Mouse (Mus musculus): ENCODE results near the gene Armc2. TPM values are rescaled to one million over a fixed set of nuclear protein-coding genes. Genes with fewer than 3 reads are reported as not detected.
A peak's percentile ranks its signal among the peaks of the same experiment; 100 is the strongest.
"Not testable (repeated sequence)": the region's sequence is repeated elsewhere in the genome, so short reads cannot be mapped to it uniquely, and the experiment has no call there.

Armc2 gene
- polyA plus RNA-seq, 1 experiment from 2014 or later, result 1.1 TPM

DNA sequence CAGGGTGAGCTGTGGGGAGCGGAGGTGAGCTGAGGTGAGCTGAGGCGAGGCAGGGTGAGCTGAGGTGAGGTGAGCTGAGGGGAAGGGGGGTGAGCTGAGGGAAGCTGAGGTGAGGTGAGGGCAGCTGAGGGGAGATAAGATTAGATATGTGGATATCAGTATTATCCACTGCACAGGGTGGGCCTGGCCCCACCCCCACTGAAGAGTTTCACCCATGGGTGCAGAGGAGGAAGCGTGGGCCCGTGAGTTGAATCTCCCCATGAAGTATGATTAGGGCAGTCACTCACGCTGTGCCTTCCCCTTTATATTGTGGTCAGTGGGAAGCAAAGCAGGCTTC, 64.7 kb downstream of the Armc2 start:
- no peak overlapping the region for H3K27ac ChIP-seq (ENCODE audit: low read length)
- H3K36me3 ChIP-seq (ENCODE audit: insufficient read depth, low read length), result no peaks in the 10 kb centered on the region
- ATAC-seq (no peak), DNase-seq (ENCODE audit: low spot score) (no peak)
- no peaks in the 10 kb centered on the region for H3K4me1 ChIP-seq (ENCODE audit: insufficient read depth, low read depth, low read length)
- H3K9ac ChIP-seq (replicated peaks; ENCODE audit: low read depth), result no peak overlapping the region
- H3K4me3 ChIP-seq (ENCODE audit: low read depth, low read length), result no peak overlapping the region
- no peak overlapping the region for H3K4me2 ChIP-seq (replicated peaks; ENCODE audit: low read depth, low read length)
- TF ChIP-seq EP300 (IDR thresholded peaks at IDR 0.05), result no peak
- no peak for TF ChIP-seq CTCF (IDR thresholded peaks at IDR 0.05)
- no peaks in the 10 kb centered on the region for H3K27me3 ChIP-seq (replicated peaks; ENCODE audit: insufficient read depth, low read length)
- H3K9me3 ChIP-seq (ENCODE audit: low read length), result no peaks in the 10 kb centered on the region
- 93% methylated on average over 5 of the region's 5 CpGs for WGBS

DNA sequence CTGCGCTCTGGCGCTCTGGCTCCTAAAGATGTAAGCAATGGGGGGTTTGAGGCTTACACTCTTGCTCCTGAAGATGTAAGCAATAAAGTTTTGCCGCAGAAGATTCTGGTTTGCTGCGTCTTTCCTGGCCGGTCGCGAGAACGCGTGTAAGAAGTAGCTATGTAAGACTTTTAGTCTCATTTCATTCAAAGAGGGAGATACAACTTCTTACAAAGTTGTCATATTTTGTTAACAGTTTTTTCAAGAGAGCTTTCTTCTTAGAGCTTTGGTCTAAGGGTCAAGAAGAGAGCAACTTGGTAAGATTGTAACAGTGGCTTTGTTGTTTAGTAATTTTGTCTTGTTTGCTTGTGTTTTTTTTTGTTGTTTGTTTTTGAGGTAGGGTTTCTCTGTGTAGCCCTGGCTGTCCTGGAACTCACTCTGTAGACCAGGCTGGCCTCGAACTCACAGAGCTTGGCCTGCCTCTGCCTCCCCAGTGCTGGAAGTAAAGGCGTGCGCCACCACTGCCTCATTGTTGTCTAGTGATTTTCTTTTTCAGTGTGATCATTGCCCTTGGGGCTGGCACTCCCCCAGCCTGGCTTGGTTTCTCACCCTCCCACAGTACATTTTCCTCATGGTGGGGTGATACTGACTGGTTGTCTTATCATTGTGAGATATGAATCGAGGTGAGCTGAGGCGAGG, 65.3 kb downstream of the Armc2 start:
- Histone ChIP-seq H3K9ac (replicated peaks; ENCODE audit: low read depth) (no peak overlapping the region), H3K9me3 (ENCODE audit: low read length) (no peaks in the 10 kb centered on the region), H3K4me2 (replicated peaks; ENCODE audit: low read depth, low read length) (no peak overlapping the region), H3K36me3 (ENCODE audit: insufficient read depth, low read length) (no peaks in the 10 kb centered on the region), H3K27ac (ENCODE audit: low read length) (no peak overlapping the region), H3K4me1 (ENCODE audit: insufficient read depth, low read depth, low read length) (no peaks in the 10 kb centered on the region), H3K27me3 (replicated peaks; ENCODE audit: insufficient read depth, low read length) (no peaks in the 10 kb centered on the region), H3K4me3 (ENCODE audit: low read depth, low read length) (no peak overlapping the region)
- no peak for TF ChIP-seq CTCF (IDR thresholded peaks at IDR 0.05)
- no peak for TF ChIP-seq EP300 (IDR thresholded peaks at IDR 0.05)
- no peak for DNase-seq (ENCODE audit: low spot score)
- no peak for ATAC-seq
- 89% methylated on average over 14 of the region's 14 CpGs for WGBS

DNA sequence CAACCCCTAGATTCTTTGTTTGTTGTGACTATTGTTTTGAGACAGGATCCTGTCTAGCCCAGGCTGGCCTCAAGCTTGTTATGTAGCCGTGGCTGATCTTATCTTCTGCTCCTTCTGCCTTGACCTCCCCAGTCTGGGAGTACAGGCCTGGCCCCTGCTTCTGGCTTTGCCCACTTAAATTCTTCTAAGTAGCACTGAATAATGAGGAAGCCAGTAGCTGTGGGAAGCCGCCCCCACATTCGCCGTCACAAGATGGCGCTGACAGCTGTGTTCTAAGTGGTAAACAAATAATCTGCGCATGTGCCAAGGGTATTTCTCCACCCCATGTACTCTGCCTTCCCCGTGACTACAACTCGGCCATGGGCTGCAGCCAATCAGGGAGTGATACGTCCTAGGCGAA, 65.9 kb downstream of the Armc2 start:
- 91% methylated on average over 5 of the region's 10 CpGs for WGBS

DNA sequence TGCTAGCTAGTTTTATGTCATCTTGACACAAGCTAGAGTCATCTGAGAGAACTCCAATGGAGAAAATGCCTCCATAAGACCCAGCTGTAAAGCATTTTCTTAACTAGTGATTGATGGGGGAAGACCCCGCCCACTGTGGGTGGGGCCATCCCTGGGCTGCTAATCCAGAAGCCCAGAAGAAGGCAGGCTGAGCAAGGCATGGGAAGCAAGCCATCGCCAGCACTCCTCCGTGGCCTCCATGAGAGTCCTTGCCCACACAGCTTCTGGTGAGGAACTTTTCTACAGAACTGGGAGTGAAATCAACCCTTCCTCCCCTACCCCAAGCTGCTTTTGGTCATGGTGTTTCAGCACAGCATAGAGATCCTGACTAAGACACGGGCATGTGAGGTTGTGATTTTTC, 79.2 kb downstream of the Armc2 start:
- Histone ChIP-seq H3K36me3 (ENCODE audit: insufficient read depth, low read length) (no peaks in the 10 kb centered on the region), H3K27me3 (replicated peaks; ENCODE audit: insufficient read depth, low read length) (no peaks in the 10 kb centered on the region), H3K4me3 (ENCODE audit: low read depth, low read length) (no peak overlapping the region), H3K4me2 (replicated peaks; ENCODE audit: low read depth, low read length) (no peak overlapping the region), H3K27ac (ENCODE audit: low read length) (no peak overlapping the region), H3K9ac (replicated peaks; ENCODE audit: low read depth) (no peak overlapping the region), H3K9me3 (ENCODE audit: low read length) (no peaks in the 10 kb centered on the region), H3K4me1 (ENCODE audit: insufficient read depth, low read depth, low read length) (peaks cover 16% of the 10 kb centered on the region)
- 67% methylated on average over 4 of the region's 4 CpGs for WGBS
- TF ChIP-seq CTCF (IDR thresholded peaks at IDR 0.05) (no peak), EP300 (IDR thresholded peaks at IDR 0.05) (no peak)
- no peak for ATAC-seq
- no peak for DNase-seq (ENCODE audit: low spot score)

More for the DNA sequence above, 65.9 kb downstream of the Armc2 start:
- not testable (repeated sequence) for DNase-seq (ENCODE audit: low spot score); H3K27ac ChIP-seq (ENCODE audit: low read length); H3K9ac ChIP-seq (replicated peaks; ENCODE audit: low read depth); ATAC-seq; H3K36me3 ChIP-seq (ENCODE audit: insufficient read depth, low read length); H3K4me2 ChIP-seq (replicated peaks; ENCODE audit: low read depth, low read length); H3K4me3 ChIP-seq (ENCODE audit: low read depth, low read length); H3K27me3 ChIP-seq (replicated peaks; ENCODE audit: insufficient read depth, low read length); H3K4me1 ChIP-seq (ENCODE audit: insufficient read depth, low read depth, low read length); H3K9me3 ChIP-seq (ENCODE audit: low read length)

- WGBS, result 26% methylated on average over 4 of the region's 4 CpGs
- no peaks in the 10 kb centered on the region for H3K36me3 ChIP-seq (ENCODE audit: insufficient read depth, low read length)
These were observed 81.1 kb downstream of the Armc2 start for GRCm38 (mm10) chr10:41937176-41937575.

DNA sequence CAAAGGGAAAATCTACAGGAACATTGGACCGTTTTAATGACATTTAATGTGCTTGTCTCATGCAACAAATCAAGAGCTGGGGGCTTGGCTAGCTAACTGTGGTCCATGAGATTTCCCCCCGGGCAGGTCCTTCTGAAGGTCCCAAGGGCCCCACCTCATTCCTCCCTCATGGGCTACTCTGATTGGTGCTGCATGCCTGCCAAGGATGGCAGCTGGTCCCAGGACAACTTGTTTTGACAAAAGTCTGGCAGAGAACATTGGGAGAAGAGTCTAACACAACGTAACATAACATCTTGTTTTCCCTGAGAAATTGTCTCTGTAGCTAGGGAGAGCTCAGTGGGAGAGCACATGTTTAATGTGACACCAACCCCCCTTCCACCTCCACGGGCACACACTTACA, 82.1 kb downstream of the Armc2 start:
- H3K27ac ChIP-seq (ENCODE audit: low read length), result 0 out of 2 replicates have a peak overlapping the region, but pooled peaks have one; percentile 11
- TF ChIP-seq CTCF (IDR thresholded peaks at IDR 0.05) (no peak), EP300 (IDR thresholded peaks at IDR 0.05) (peak; percentile 79; the same call in 1 of the 2 replicates)
- H3K27me3 ChIP-seq (replicated peaks; ENCODE audit: insufficient read depth, low read length), result no peaks in the 10 kb centered on the region
- no peaks in the 10 kb centered on the region for H3K9me3 ChIP-seq (ENCODE audit: low read length)
- H3K9ac ChIP-seq (replicated peaks; ENCODE audit: low read depth), result no peak overlapping the region
- peaks cover 16% of the 10 kb centered on the region for H3K4me1 ChIP-seq (ENCODE audit: insufficient read depth, low read depth, low read length)
- no peak overlapping the region for H3K4me2 ChIP-seq (replicated peaks; ENCODE audit: low read depth, low read length)
- no peaks in the 10 kb centered on the region for H3K36me3 ChIP-seq (ENCODE audit: insufficient read depth, low read length)
- peak; percentile 60 for ATAC-seq
- no peak overlapping the region for H3K4me3 ChIP-seq (ENCODE audit: low read depth, low read length)
- peak; percentile 81 for DNase-seq (ENCODE audit: low spot score)
- 53% methylated on average over 4 of the region's 4 CpGs for WGBS

More at GRCm38 (mm10) chr10:41937176-41937575, 81.1 kb downstream of the Armc2 start:
- no peaks in the 10 kb centered on the region for H3K9me3 ChIP-seq (ENCODE audit: low read length)
- H3K4me3 ChIP-seq (ENCODE audit: low read depth, low read length), result no peak overlapping the region
- H3K4me1 ChIP-seq (ENCODE audit: insufficient read depth, low read depth, low read length), result peaks cover 16% of the 10 kb centered on the region
- no peak overlapping the region for H3K4me2 ChIP-seq (replicated peaks; ENCODE audit: low read depth, low read length)
- no peak for TF ChIP-seq CTCF (IDR thresholded peaks at IDR 0.05)
- peak; percentile 46; the same call in 1 of the 2 replicates for TF ChIP-seq EP300 (IDR thresholded peaks at IDR 0.05)
- DNase-seq (ENCODE audit: low spot score) (peak; percentile 68), ATAC-seq (peak; percentile 18)
- H3K27me3 ChIP-seq (replicated peaks; ENCODE audit: insufficient read depth, low read length), result no peaks in the 10 kb centered on the region
- H3K27ac ChIP-seq (ENCODE audit: low read length), result no peak overlapping the region
- H3K9ac ChIP-seq (replicated peaks; ENCODE audit: low read depth), result no peak overlapping the region

DNA sequence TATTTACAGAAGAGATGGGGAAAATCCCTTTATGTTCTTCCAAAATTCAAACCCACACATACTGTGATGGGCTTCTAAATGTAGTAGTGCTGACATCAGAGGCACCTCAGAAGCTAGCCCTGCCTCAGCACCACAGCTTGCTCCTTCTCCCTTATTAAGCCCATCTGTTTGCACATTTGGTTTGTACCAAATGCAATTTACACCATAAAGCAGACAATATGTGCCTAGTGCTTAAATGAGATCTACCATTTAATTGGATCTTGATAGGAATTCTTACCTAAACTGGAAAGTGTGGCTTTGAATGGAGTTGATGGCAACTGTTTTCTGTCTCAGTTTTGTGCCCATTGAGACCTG, 82.8 kb downstream of the Armc2 start:
- Histone ChIP-seq H3K4me3 (ENCODE audit: low read depth, low read length) (no peak overlapping the region), H3K4me1 (ENCODE audit: insufficient read depth, low read depth, low read length) (peaks cover 16% of the 10 kb centered on the region)

More for the DNA sequence above, 82.8 kb downstream of the Armc2 start:
- Histone ChIP-seq H3K9me3 (ENCODE audit: low read length) (no peaks in the 10 kb centered on the region), H3K9ac (replicated peaks; ENCODE audit: low read depth) (no peak overlapping the region), H3K4me2 (replicated peaks; ENCODE audit: low read depth, low read length) (peak overlapping the region; percentile 41; the same call in 1 of the 2 replicates), H3K36me3 (ENCODE audit: insufficient read depth, low read length) (no peaks in the 10 kb centered on the region), H3K27me3 (replicated peaks; ENCODE audit: insufficient read depth, low read length) (no peaks in the 10 kb centered on the region), H3K27ac (ENCODE audit: low read length) (no peak overlapping the region)
- DNase-seq (ENCODE audit: low spot score) (no peak), ATAC-seq (peak; percentile 5)
- TF ChIP-seq EP300 (IDR thresholded peaks at IDR 0.05) (no peak), CTCF (IDR thresholded peaks at IDR 0.05) (no peak)

Measured in lung, postnatal 0 days (tissue).